Mouse (Mus musculus) hindbrain, embryonic 14.5 days (tissue): ENCODE results near the gene Tex9. TPM values are rescaled to one million over a fixed set of nuclear protein-coding genes. Genes with fewer than 3 reads are reported as not detected.
"Not testable (repeated sequence)": the region's sequence is repeated elsewhere in the genome, so short reads cannot be mapped to it uniquely, and the experiment has no call there.

ENCODE experiments used
- ATAC-seq: fragments of 200-750 bp; cut with Nextera tagmentation; 2 replicates; pipeline ENCODE4 v1.8.0; 2017; ENCODE audit warnings: moderate number of reproducible peaks, mild to moderate bottlenecking, moderate TSS enrichment, moderate library complexity; ENCODE audit not compliant: low FRiP score
- DNase-seq: peaks from one replicate; pipeline ENCODE4 v3.0.0-alpha.2; 2015; ENCODE audit warnings: low spot score
- H3K27ac ChIP-seq: fragments of 300-500 bp; sonication (generic); 2 replicates; pipeline ENCODE4 v1.5.1; 2014; ENCODE audit warnings: mild to moderate bottlenecking, moderate library complexity
- H3K27me3 ChIP-seq: fragments of 300-500 bp; sonication (generic); 2 replicates; pipeline ENCODE4 v1.6.1; 2014; ENCODE audit warnings: mild to moderate bottlenecking, low read length, mixed read lengths; ENCODE audit not compliant: control insufficient read depth, insufficient read depth
- H3K36me3 ChIP-seq: fragments of 300-500 bp; sonication (generic); replicated peaks from 2 replicates; pipeline ENCODE4 v1.6.1; 2014; ENCODE audit not compliant: control insufficient read depth, insufficient read depth
- H3K4me1 ChIP-seq: fragments of 300-500 bp; sonication (generic); replicated peaks from 2 replicates; pipeline ENCODE4 v1.6.1; 2014; ENCODE audit warnings: antibody characterized with exemption, low read length, mixed read lengths; ENCODE audit not compliant: control insufficient read depth, insufficient read depth
- H3K4me2 ChIP-seq: fragments of 300-500 bp; sonication (generic); replicated peaks from 2 replicates; pipeline ENCODE4 v1.6.1; 2014; ENCODE audit warnings: mild to moderate bottlenecking, moderate library complexity
- H3K4me3 ChIP-seq: fragments of 300-500 bp; sonication (generic); replicated peaks from 2 replicates; pipeline ENCODE4 v1.5.1; 2014; ENCODE audit warnings: mild to moderate bottlenecking, low read length
- H3K9ac ChIP-seq: fragments of 300-500 bp; sonication (generic); 2 replicates; pipeline ENCODE4 v1.6.1; 2014
- H3K9me3 ChIP-seq: fragments of 300-500 bp; sonication (generic); 2 replicates; pipeline ENCODE4 v1.6.1; 2016; ENCODE audit warnings: low read length; ENCODE audit not compliant: control insufficient read depth
- WGBS: fragments of 180-500 bp; shearing (Covaris S2); extraction: QIAGEN DNeasy Blood & Tissue Kit; methylation state at CpG from one replicate; pipeline ENCODE4 v1.1.7; 2014; 5-methylcytosine and 5-hydroxymethylcytosine counted together
- microRNA-seq: library from miRNA; unstranded; fragments of <30 nt; microRNA quantifications from one replicate; pipeline ENCODE4, GENCODE M21; 2016
- polyA plus RNA-seq: library from polyadenylated mRNA; unstranded; fragments of >200 nt; fragmentation: Nextera tagmentation; extraction: Ambion mirVana; gene quantifications from 2 replicates; pipeline ENCODE4 v1.2.1, GENCODE M21; 2014

Tex9 gene
- polyA plus RNA-seq, 1 experiment from 2014 or later, result 35.9 TPM

GRCm38 (mm10) chr9:72409381-72410225, 82.4 kb downstream of the Tex9 start:
- H3K9me3 ChIP-seq, result no peaks in the 10 kb centered on the region
- H3K9ac ChIP-seq, result no peak overlapping the region
- WGBS, result 32% methylated on average over 15 of the region's 15 CpGs
- no peak overlapping the region for H3K4me2 ChIP-seq
- H3K36me3 ChIP-seq, result no peaks in the 10 kb centered on the region
- H3K4me3 ChIP-seq, result no peak overlapping the region
- H3K27me3 ChIP-seq, result no peaks in the 10 kb centered on the region
- DNase-seq, result no peak
- no peaks in the 10 kb centered on the region for H3K4me1 ChIP-seq
- peak; percentile 21; the same call in 1 of the 2 replicates for ATAC-seq
- H3K27ac ChIP-seq, result no peak overlapping the region

- WGBS, result 9% methylated on average over 12 of the region's 12 CpGs
- H3K9ac ChIP-seq, result peak overlapping the region; percentile 41; the same call in 1 of the 2 replicates
- H3K27ac ChIP-seq, result no peak overlapping the region
Measured at GRCm38 (mm10) chr9:72408131-72408586, 83.9 kb downstream of the Tex9 start.

GRCm38 (mm10) chr9:72405882-72406638, 86.0 kb downstream of the Tex9 start:
- H3K9me3 ChIP-seq, result no peaks in the 10 kb centered on the region
- no peak for ATAC-seq
- H3K27ac ChIP-seq, result no peak overlapping the region
- WGBS, result 93% methylated on average over 9 of the region's 9 CpGs
- H3K36me3 ChIP-seq, result no peaks in the 10 kb centered on the region
- H3K4me2 ChIP-seq, result no peak overlapping the region
- no peaks in the 10 kb centered on the region for H3K4me1 ChIP-seq
- no peak overlapping the region for H3K4me3 ChIP-seq
- no peaks in the 10 kb centered on the region for H3K27me3 ChIP-seq
- H3K9ac ChIP-seq, result no peak overlapping the region
- no peak for DNase-seq

More at GRCm38 (mm10) chr9:72408131-72408586, 83.9 kb downstream of the Tex9 start:
- Histone ChIP-seq H3K4me2 (peak overlapping the region; percentile 46), H3K27me3 (no peaks in the 10 kb centered on the region), H3K9me3 (no peaks in the 10 kb centered on the region), H3K4me3 (no peak overlapping the region), H3K4me1 (no peaks in the 10 kb centered on the region), H3K36me3 (no peaks in the 10 kb centered on the region)
- ATAC-seq, result peak; percentile 85
- peak; percentile 93 for DNase-seq

- 78% methylated on average over 3 of the region's 3 CpGs for WGBS
- no peak overlapping the region for H3K27ac ChIP-seq
- H3K9me3 ChIP-seq, result no peaks in the 10 kb centered on the region
- H3K36me3 ChIP-seq, result no peaks in the 10 kb centered on the region
- H3K27me3 ChIP-seq, result no peaks in the 10 kb centered on the region
- no peak overlapping the region for H3K4me2 ChIP-seq
- H3K4me3 ChIP-seq, result no peak overlapping the region
- ATAC-seq, result no peak
- no peak for DNase-seq
- H3K9ac ChIP-seq, result no peak overlapping the region
- H3K4me1 ChIP-seq, result no peaks in the 10 kb centered on the region
Measured at GRCm38 (mm10) chr9:72404934-72405333, 87.1 kb downstream of the Tex9 start.

- Histone ChIP-seq H3K27ac (no peak overlapping the region), H3K4me2 (no peak overlapping the region), H3K27me3 (no peaks in the 10 kb centered on the region), H3K9ac (no peak overlapping the region), H3K4me1 (no peaks in the 10 kb centered on the region), H3K9me3 (no peaks in the 10 kb centered on the region), H3K36me3 (no peaks in the 10 kb centered on the region), H3K4me3 (no peak overlapping the region)
- no peak for ATAC-seq
- DNase-seq, result no peak
- 87% methylated on average over 8 of the region's 8 CpGs for WGBS
Measured at GRCm38 (mm10) chr9:72404446-72404845, 87.6 kb downstream of the Tex9 start.

GRCm38 (mm10) chr9:72403421-72403820, 88.6 kb downstream of the Tex9 start:
- Histone ChIP-seq H3K4me1 (no peaks in the 10 kb centered on the region), H3K4me2 (no peak overlapping the region), H3K27ac (no peak overlapping the region), H3K9ac (no peak overlapping the region), H3K9me3 (no peaks in the 10 kb centered on the region), H3K36me3 (no peaks in the 10 kb centered on the region), H3K4me3 (no peak overlapping the region), H3K27me3 (no peaks in the 10 kb centered on the region)
- 64% methylated on average over 6 of the region's 6 CpGs for WGBS
- ATAC-seq, result no peak
- no peak for DNase-seq

GRCm38 (mm10) chr9:72401769-72402168, 90.2 kb downstream of the Tex9 start:
- not testable (repeated sequence) for DNase-seq, H3K4me3 ChIP-seq, H3K27me3 ChIP-seq, H3K9me3 ChIP-seq, H3K4me1 ChIP-seq, H3K4me2 ChIP-seq, H3K9ac ChIP-seq, H3K27ac ChIP-seq, H3K36me3 ChIP-seq, ATAC-seq
- 79% methylated on average over 4 of the region's 4 CpGs for WGBS

Small RNA genes lying within 50 kb of the gene (microRNA-seq; reads per million reads assigned to microRNA genes)
- gene Gm28010, result not detected

Other genes with a start within 250 kb of the Tex9 start
- gene Zfp280d, start 217.4 kb downstream of the Tex9 start, polyA plus RNA-seq, result 40.7 and 44.8 TPM in 2 replicates
- 5.9 and 10.5 TPM in 2 replicates for gene Mns1, start 54.2 kb downstream of the Tex9 start, polyA plus RNA-seq
- gene Rfx7, start 40.0 kb upstream of the Tex9 start, polyA plus RNA-seq, result 24.1 and 24.5 TPM in 2 replicates
- 478 and 513 TPM in 2 replicates for gene Nedd4, start 170.1 kb upstream of the Tex9 start, polyA plus RNA-seq